Mouse (Mus musculus) midbrain, embryonic 15.5 days (tissue): ENCODE results near the gene Sfn. TPM values are rescaled to one million over a fixed set of nuclear protein-coding genes. Genes with fewer than 3 reads are reported as not detected.

Source experiments
- ATAC-seq: fragments of 200-750 bp; cut with Nextera tagmentation; replicated peaks from 2 replicates; pipeline ENCODE4 v1.8.0; 2017; ENCODE audit warnings: moderate TSS enrichment
- H3K27ac ChIP-seq: fragments of 300-500 bp; sonication (generic); 2 replicates; pipeline ENCODE4 v1.5.1; 2015; ENCODE audit warnings: mild to moderate bottlenecking, inconsistent platforms
- H3K27me3 ChIP-seq: fragments of 300-500 bp; sonication (generic); replicated peaks from 2 replicates; pipeline ENCODE4 v1.6.1; 2015; ENCODE audit warnings: inconsistent platforms
- H3K36me3 ChIP-seq: fragments of 300-500 bp; sonication (generic); replicated peaks from 2 replicates; pipeline ENCODE4 v1.6.1; 2015; ENCODE audit warnings: inconsistent platforms
- H3K4me1 ChIP-seq: fragments of 300-500 bp; sonication (generic); 2 replicates; pipeline ENCODE4 v1.6.1; 2015; ENCODE audit warnings: inconsistent platforms
- H3K4me2 ChIP-seq: fragments of 300-500 bp; sonication (generic); 2 replicates; pipeline ENCODE4 v1.6.1; 2015; ENCODE audit warnings: inconsistent platforms, mild to moderate bottlenecking, moderate library complexity
- H3K4me3 ChIP-seq: fragments of 300-500 bp; sonication (generic); 2 replicates; pipeline ENCODE4 v1.5.1; 2015; ENCODE audit warnings: mild to moderate bottlenecking, inconsistent platforms
- H3K9ac ChIP-seq: fragments of 300-500 bp; sonication (generic); 2 replicates; pipeline ENCODE4 v1.6.1; 2015; ENCODE audit warnings: mild to moderate bottlenecking, inconsistent platforms
- H3K9me3 ChIP-seq: fragments of 300-500 bp; sonication (generic); 2 replicates; pipeline ENCODE4 v1.6.1; 2016; ENCODE audit warnings: inconsistent platforms
- WGBS: fragments of 180-500 bp; shearing (Covaris S2); methylation state at CpG from one replicate; pipeline ENCODE4 v1.1.7; 2015; ENCODE audit warnings: mixed read lengths; 5-methylcytosine and 5-hydroxymethylcytosine counted together
- polyA plus RNA-seq: library from polyadenylated mRNA; unstranded; fragments of >200 nt; fragmentation: Nextera tagmentation; extraction: Ambion mirVana; gene quantifications from 2 replicates; pipeline ENCODE4 v1.2.1, GENCODE M21; 2015

Gene Sfn
- polyA plus RNA-seq, 1 experiment from 2014 or later: 3.4 TPM

DNA sequence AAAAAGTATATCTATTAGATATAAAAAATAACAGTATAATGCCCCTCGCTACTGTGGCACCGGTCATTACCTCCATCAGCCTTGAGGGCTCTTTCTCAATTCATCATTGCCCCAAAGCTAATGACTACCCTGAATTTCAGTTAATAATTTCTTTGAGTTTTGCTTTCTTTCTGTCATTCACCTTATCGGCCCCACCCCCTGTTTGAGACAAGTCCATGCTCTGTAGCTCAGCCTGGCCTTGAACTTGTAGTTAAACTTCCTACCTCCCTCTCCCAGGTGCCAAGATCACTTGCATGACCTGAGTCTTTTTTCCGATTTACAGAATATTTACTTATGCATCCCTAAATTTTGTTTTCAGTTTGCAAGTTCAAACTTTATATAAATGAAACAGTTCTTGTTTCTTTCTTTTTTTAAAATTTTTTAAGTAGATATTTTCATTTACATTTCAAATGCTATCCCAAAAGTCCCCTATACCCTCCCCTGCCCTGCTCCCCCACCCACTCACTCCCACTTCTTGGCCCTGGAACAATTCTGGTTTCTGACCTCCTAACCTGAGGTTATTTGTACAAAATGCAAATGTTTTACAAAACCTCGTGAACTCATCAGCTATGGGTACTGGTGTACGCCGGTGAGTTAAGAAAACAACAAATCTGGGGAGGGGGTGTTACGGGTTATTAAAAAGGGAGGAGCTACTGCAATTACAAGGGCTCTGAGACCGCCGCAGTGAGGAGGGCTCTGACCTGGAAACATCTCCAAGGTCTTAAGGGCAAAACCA is 32.5 kb downstream of the Sfn start:
- ATAC-seq: no peak
- WGBS: 83% methylated on average over 10 of the region's 10 CpGs
- H3K9me3 ChIP-seq: no peaks in the 10 kb centered on the region
- no peak overlapping the region for H3K9ac ChIP-seq
- H3K27ac ChIP-seq: no peak overlapping the region
- no peak overlapping the region for H3K4me2 ChIP-seq
- no peaks in the 10 kb centered on the region for H3K27me3 ChIP-seq
- H3K4me3 ChIP-seq: no peak overlapping the region
- H3K36me3 ChIP-seq: no peaks in the 10 kb centered on the region
- H3K4me1 ChIP-seq: no peaks in the 10 kb centered on the region

DNA sequence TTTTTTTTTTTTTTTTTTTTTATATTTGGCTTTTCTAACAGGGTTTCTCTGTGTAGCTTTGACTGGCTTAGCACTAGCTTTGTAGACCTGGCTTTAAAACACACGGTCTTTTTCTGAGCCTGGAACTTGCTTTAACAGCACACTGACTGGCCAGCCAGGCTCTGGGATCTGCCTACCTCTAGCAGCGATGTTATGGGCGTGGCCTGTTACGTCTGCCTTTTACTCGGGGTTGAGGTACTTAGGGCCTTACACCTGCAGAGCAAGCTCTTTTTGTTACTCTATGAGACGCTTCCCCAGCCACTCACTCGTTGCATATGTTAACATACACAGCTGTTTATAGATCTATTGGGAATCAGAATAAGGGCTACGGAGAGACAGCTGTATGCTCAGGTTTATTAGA is 34.7 kb downstream of the Sfn start:
- Histone ChIP-seq H3K27ac (no peak overlapping the region), H3K9ac (no peak overlapping the region), H3K4me2 (no peak overlapping the region), H3K27me3 (no peaks in the 10 kb centered on the region), H3K4me1 (no peaks in the 10 kb centered on the region), H3K9me3 (no peaks in the 10 kb centered on the region), H3K36me3 (no peaks in the 10 kb centered on the region), H3K4me3 (no peak overlapping the region)
- WGBS: 33% methylated on average over 8 of the region's 8 CpGs
- ATAC-seq: no peak

DNA sequence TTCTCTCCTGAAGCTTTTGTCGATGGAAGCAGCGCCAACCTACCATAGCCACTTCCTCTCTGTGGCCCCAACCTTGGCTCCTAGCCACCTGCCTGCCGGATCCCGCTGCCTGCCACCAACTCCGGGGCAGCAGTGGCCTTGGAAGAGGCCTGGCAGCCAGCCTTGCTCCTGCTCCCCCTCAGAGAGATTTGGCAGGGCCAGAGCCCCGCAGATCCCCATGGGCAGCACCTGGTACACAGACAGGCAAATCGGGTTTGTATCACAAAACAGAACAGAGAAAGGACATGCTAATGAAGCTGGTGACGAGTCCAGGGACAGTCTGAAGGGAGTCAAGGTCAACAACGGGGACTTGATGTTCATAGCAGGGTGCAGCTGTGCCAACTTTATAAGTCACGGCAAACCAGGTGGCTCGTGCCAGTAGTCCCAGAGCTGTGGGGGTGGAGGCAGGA is 38.8 kb downstream of the Sfn start:
- no peak overlapping the region for H3K9ac ChIP-seq
- WGBS: 72% methylated on average over 11 of the region's 11 CpGs
- no peaks in the 10 kb centered on the region for H3K27me3 ChIP-seq
- H3K9me3 ChIP-seq: no peaks in the 10 kb centered on the region
- no peak overlapping the region for H3K27ac ChIP-seq
- no peaks in the 10 kb centered on the region for H3K4me1 ChIP-seq
- ATAC-seq: no peak
- no peak overlapping the region for H3K4me2 ChIP-seq
- no peak overlapping the region for H3K4me3 ChIP-seq
- H3K36me3 ChIP-seq: no peaks in the 10 kb centered on the region

DNA sequence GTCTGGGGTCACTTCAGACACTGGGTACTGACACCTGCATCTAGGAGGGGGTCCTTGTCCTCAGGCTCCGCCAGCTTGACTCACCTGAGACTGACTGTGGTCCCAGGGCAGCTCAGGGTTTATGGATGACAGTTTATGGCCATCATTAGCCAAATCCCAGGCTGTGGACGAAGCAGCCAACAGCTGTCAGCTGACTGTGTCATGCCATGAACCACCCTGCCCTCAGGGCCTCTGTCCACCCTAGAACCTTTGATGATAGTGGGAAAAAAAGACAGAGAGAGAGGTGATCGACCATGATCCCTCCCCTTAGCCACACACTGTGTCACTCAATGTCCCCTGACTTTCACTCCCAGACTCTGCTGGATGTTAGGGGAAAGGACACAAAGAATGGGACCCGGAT is 40.3 kb downstream of the Sfn start:
- ATAC-seq: no peak
- H3K4me3 ChIP-seq: no peak overlapping the region
- H3K9me3 ChIP-seq: no peaks in the 10 kb centered on the region
- no peaks in the 10 kb centered on the region for H3K4me1 ChIP-seq
- H3K27me3 ChIP-seq: no peaks in the 10 kb centered on the region
- WGBS: 72% methylated on average over 4 of the region's 4 CpGs
- no peak overlapping the region for H3K27ac ChIP-seq
- H3K4me2 ChIP-seq: no peak overlapping the region
- H3K36me3 ChIP-seq: no peaks in the 10 kb centered on the region
- no peak overlapping the region for H3K9ac ChIP-seq

DNA sequence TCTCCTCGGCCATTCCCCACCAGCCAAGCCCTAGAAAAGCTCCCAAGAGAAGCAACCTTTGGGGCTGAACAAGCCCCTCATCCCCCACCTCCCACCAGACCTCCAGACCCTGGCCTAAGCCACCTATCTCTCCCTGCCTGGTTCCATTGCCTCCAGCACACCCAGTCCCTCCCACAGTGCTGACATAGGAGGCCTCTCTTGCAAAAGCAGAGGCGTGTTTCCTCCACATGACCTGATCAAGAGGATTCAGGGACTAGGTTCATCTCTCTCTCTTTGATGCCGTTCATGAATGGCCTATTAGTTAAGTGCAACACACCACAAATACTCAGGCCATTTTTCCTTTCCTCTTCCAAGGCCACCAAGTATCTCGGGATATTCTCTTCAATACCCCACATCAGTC is 42.1 kb downstream of the Sfn start:
- Histone ChIP-seq H3K9me3 (no peaks in the 10 kb centered on the region), H3K36me3 (no peaks in the 10 kb centered on the region), H3K9ac (no peak overlapping the region), H3K4me3 (no peak overlapping the region), H3K4me1 (no peaks in the 10 kb centered on the region), H3K27me3 (no peaks in the 10 kb centered on the region), H3K4me2 (no peak overlapping the region), H3K27ac (no peak overlapping the region)
- 76% methylated on average over 4 of the region's 4 CpGs for WGBS
- ATAC-seq: no peak

DNA sequence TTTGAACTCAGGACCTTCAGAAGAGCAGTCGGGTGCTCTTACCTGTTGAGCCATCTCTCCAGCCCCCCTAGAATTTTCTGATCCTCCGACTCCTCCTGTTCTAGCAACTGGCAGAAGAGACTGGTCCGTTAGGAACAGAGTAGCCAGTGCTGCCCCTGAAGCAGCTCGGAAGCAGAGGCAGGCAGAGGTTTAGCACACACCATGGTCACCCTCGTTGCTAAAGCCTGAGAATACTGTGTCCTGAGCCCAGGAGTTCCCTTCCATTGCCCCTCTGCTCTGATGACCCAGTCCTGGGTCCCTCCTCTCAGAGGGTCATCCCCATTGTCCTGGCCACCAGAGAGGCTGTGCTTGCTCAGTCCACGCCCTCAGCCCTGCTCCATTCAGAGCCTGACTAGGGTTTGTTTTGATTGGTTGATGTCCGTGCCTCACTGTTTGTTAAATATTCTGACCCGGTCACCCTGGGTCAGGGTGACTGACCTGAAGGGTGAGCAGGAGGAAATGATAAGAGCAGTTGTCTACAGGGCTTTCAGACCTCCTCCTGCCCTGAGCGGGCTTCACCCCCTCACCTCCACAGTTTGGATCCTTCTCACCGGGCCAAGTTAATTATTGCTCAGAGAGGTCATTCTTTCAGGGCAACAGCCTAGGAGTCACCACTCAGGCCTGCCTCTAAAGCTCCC is 44.8 kb downstream of the Sfn start:
- Histone ChIP-seq H3K36me3 (no peaks in the 10 kb centered on the region), H3K9me3 (no peaks in the 10 kb centered on the region), H3K9ac (no peak overlapping the region), H3K27ac (no peak overlapping the region), H3K4me3 (no peak overlapping the region), H3K4me2 (no peak overlapping the region), H3K27me3 (no peaks in the 10 kb centered on the region), H3K4me1 (no peaks in the 10 kb centered on the region)
- ATAC-seq: no peak
- WGBS: 41% methylated on average over 10 of the region's 10 CpGs

DNA sequence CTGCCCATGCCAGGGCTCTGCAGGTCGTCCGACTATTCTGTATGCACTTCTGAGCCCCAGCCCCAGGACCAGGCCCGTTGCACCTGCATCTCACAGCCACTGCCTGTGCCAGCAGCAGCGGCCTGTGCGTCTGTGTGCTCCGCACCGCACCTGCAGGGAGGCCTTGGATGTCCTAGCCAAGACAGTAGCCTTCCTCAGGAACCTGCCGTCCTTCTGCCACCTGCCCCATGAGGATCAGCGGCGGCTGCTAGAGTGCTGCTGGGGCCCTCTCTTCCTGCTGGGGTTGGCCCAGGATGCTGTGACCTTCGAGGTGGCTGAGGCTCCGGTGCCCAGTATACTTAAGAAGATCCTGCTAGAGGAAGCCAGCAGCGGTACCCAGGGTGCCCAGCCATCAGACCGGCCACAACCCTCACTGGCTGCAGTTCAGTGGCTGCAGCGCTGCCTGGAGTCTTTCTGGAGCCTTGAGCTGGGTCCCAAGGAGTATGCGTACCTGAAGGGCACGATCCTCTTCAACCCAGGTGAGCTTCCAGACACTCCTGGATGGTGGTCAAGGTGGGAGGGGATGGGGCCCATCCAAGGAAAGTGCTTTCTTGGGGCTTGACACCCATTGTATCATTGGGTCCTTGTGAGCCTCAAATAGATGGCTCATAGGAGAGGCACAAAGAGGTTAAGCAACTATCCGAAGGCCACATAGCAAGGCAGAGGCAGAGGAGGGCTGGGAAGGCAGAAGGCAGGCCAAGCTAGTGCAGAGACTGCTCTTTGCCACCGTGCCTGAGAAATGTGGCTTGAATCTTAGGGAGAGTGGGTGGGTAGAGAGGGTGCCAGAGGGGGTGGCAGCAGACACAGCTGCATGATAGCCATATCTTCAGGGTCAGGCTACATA is 48.3 kb downstream of the Sfn start:
- no peak overlapping the region for H3K4me2 ChIP-seq
- H3K9ac ChIP-seq: no peak overlapping the region
- no peaks in the 10 kb centered on the region for H3K36me3 ChIP-seq
- no peak overlapping the region for H3K27ac ChIP-seq
- no peak for ATAC-seq
- no peak overlapping the region for H3K4me3 ChIP-seq
- H3K4me1 ChIP-seq: no peaks in the 10 kb centered on the region
- no peaks in the 10 kb centered on the region for H3K9me3 ChIP-seq
- WGBS: 79% methylated on average over 19 of the region's 19 CpGs
- no peaks in the 10 kb centered on the region; the same call in 1 of the 2 replicates for H3K27me3 ChIP-seq

DNA sequence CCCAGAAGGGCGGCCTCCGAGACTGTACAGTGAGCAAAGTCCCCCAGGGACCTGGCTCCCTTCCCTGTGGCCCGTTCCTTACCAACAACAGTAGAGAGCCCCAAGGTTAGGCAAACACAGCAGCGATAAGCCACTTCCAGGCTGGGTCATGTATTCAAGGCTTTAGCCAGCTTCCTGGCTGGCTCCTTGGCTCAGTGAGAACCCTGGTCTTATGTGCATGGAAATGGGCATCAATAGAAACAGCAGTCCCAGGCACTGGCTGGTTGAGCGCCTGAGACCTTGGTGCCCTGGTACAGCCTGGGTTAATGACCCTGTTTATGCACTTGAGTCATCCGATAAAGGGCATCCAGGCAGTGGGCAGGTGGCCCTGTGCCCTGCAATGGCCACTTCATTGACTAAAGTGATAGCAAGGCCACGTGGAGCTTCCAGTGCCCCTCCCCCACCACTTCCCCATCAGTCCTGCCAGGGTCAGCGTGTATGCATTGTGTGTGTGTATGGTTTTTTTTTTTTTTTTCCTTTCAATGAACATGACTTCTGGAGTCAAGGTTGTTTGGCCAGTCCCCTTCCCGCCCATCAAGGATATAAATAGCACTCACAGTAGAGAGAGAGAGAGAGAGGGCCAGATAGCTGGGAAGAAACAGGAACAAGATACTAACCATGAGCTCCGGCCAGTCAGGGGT is 49.1 kb downstream of the Sfn start, which contains the start of gene Nr0b2:
Gene Nr0b2 (plus strand): TSS at position 609 of the 680 bp plus-strand sequence.
- Histone ChIP-seq H3K36me3 (no peaks in the 10 kb centered on the region), H3K4me1 (no peaks in the 10 kb centered on the region), H3K4me3 (no peak within 1 kb of the TSS), H3K9ac (no peak within 1 kb of the TSS), H3K27ac (no peak within 1 kb of the TSS), H3K27me3 (no peaks in the 10 kb centered on the region; the same call in 1 of the 2 replicates), H3K9me3 (no peaks in the 10 kb centered on the region), H3K4me2 (no peak within 1 kb of the TSS)
- WGBS: 78% methylated on average over 10 of the region's 10 CpGs
- no peak for ATAC-seq

DNA sequence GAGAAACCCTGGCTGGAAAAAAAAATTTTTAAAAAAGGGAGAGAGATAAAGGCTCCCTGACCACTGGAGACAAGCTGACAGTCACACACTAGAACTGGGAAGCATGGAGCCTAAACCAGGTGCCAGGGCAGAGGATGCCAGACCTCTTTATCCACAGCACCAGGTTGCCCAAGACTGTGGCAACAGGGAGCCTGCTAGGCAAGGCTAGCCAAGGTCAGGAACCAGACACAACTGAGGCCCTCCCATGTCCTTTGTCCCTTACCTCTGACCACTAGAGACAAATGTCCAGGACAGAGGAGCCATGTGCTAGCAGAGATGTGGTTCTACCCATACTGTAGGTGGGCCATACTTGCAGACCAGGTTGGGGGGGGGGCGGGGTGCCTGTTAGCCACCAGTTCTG is 49.9 kb downstream of the Sfn start:
- WGBS: 81% methylated on average over 1 of the region's 1 CpGs
- Histone ChIP-seq H3K4me2 (no peak overlapping the region), H3K4me3 (no peak overlapping the region), H3K4me1 (no peaks in the 10 kb centered on the region), H3K27ac (no peak overlapping the region), H3K9me3 (no peaks in the 10 kb centered on the region), H3K27me3 (no peaks in the 10 kb centered on the region; the same call in 1 of the 2 replicates), H3K9ac (no peak overlapping the region), H3K36me3 (no peaks in the 10 kb centered on the region)
- ATAC-seq: no peak
